Mouse (Mus musculus) spleen, postnatal 14 days (tissue): ENCODE data around the gene F2rl1.

Source experiments
- DNase-seq, 2 experiments: peaks; one replicate each; pipeline ENCODE4 v3.0.0; 2021 to 2022; ENCODE audit warnings: low spot score in 2 of 2

F2rl1 gene

DNA sequence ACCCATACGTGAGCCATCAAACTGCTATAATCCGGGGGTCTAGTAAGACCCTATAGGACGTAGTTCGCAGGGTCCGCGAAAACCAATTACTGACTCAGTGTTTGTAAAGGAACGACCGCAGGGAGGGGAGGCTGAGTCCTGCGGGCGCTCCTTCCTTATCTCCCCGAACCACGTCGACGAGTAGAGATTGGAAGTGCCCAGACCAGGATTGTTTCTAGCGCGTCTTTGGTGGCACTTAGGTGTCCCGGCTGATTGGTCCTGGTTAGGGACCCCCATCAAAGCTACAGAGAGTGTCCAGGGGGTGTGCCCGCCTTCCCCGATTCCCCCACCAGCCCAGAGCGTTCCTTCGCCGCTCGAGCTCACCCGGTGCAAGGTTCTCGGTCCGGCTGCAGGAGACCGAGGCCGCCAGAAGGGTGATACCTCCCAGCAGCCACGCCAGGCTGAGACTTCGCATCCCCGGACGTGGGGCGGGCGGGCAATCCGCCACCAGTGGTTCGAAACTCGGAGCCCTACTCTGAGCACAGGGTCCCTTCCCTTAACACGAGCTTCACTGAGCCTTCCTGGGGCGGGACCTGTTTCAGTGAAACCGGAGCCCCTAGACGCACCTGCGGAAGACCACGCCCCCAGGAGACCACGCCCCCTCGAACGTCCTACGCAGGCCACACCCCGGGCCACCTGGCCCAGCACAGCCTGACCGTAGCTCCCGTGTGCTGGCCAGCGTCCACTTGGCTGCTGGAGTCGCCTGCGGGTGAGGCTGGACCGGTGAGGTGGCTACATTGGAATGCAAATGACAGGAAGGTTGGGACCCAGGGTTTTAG is at the start of gene F2rl1:
Gene F2rl1, minus strand, starts transcription at position 554 of the 818 bp plus-strand sequence.
- DNase-seq: peak in 1 of 2 experiments; percentile 19

DNA sequence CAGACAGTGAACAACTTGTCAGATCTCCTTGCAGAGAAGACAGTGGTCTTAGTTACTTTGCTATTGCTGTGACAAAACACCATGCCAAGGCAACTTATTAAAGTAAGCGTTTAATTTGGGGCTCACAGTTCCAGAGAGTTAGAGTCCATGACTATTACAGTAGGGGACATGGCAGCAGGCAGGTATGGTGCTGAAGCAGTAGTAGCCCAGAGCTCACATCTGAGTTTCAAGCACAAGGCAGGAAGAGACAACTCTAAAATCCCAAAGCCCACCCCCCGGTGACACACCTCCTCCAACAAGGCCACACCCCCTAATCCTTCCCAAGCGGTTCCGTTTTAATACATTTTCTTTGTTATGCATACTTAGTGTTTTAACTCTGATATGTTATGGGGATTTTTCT is 45.9 kb upstream of the F2rl1 start:
- no peak for DNase-seq

DNA sequence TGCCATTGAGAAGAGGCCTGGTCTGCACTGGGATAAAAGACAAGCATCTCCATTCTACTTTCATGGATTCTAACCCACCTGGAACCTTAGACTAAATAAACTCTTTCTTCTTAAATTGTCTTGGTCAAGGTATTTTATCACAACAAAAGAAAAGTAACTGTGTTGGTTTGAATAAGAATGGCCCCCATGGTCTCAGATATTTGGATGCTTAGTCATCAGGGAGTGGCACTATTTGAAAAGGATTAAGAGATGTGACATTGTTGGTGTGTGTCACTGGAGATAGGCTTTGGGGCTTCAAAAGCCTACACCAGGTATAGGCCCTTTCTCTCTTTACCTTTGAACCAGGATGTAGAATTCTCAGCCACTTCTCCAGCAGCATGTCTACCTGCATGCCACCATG is 44.3 kb upstream of the F2rl1 start:
- no peak for DNase-seq

DNA sequence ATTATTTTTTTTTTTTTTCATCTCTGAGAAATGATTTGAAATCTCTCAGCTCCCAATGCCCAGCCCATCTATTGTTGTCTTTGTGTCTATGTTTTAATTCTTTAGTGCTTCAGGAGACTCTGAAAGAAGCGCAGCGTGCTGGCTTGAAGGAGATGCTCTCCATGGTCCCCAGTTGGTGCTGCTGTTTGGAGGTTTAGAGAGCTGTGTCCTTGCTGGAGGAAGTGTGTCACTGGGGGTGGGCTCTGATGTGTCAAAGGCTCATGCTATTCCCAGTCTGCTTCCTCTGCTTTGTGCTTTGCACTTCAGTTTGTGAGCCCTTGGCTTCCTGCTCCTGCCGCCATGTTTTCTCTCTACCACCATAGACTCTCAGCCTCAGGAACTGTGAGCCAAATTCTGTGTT is 43.3 kb upstream of the F2rl1 start:
- no peak for DNase-seq

DNA sequence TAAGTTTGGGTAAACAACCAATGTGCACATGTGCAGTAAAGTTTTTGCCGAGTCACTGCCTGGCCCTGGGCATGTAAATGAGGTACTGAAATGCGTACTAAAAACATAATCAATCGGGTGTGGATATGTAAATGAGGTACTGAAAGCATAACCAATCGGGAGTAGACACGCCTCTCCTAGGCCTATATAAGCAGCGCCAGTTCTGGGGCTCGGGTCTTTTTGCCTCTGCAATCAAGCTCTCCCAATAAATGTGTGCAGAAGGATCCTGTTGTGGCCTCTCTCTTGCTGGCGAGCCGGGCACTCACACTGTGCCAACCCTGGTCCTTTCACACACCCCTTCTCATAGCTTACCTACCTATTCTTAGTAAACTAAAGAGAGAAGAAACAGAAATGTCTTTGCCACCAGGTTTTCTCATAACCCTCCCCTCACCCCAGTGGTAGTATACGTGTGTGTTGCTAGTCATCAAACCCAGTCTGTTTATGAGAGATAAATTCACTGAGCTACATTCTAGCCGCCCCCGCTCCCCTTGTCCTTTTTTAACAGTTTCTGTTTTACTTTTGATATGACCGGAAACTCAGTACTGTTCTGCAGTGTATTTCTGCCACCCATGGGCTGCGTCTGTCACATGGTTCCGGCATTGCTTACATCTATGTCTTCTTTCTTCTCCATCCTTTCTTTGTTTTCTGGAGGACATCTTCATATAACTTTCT is 42.0 kb upstream of the F2rl1 start:
- DNase-seq: no peak

DNA sequence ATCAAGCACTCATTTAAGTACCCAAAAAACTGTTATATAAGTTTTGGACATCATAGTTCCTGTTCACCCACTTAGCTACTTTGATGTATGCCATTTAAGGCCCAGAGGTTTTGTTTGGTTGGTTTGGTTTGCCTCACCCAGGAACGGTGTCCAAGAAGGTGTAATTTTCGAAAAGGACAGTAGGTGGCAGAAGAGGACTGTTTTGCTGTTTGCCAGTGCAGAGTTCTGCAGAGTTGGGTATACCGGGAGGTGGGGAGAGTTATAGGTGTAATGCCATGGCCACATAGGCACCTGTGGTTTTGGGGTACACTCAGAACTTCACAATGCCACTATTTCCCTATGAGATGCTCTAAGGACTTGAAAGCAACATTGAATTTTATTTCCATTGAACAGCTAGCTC is 38.7 kb upstream of the F2rl1 start:
- DNase-seq: peak in 1 of 2 experiments; percentile 56

DNA sequence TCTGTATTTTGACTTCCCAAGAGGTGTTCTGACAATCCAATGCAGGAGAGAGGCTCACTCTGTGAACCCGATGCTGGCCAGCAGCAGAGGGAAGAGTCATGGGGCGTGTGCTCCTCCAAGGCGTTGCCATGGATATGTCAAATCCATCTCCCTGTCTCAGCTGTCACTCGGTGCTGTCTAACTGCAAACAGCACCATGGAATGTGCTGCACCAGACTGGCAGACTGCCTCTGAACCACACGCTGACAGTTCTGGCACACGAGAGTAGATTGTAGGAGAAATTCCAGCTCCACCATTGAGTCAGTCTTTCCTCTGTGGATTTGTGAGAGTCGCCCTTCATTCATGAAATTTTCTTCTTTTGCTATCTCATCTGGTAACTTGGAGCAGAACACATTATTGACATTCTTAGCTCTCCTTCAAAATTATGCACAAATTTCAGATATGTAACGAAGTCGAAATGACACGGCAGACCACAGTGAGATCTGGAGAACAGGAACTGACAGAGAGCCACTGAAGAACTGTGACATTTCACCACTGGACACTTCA is 38.1 kb upstream of the F2rl1 start:
- DNase-seq: no peak

DNA sequence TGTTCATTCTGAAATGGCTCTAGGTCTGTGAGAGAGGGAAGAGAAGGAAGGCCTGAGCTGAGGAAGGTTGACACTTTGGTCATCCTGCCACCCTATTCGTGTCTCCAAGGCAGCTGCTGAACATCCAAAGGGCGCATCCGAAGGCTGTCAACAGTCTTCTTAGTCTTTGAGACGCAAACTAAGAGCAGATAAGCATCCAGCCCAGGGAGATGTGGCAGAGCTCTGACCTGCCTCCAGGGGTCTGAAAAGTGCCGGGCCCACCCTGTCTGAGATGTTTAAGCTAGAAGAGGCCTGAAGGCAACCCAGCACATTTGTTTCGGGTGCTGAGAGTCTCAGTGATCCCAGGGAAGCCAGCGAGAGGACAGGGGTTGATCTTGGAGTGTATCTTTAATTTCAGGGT is 32.3 kb upstream of the F2rl1 start:
- no peak for DNase-seq

DNA sequence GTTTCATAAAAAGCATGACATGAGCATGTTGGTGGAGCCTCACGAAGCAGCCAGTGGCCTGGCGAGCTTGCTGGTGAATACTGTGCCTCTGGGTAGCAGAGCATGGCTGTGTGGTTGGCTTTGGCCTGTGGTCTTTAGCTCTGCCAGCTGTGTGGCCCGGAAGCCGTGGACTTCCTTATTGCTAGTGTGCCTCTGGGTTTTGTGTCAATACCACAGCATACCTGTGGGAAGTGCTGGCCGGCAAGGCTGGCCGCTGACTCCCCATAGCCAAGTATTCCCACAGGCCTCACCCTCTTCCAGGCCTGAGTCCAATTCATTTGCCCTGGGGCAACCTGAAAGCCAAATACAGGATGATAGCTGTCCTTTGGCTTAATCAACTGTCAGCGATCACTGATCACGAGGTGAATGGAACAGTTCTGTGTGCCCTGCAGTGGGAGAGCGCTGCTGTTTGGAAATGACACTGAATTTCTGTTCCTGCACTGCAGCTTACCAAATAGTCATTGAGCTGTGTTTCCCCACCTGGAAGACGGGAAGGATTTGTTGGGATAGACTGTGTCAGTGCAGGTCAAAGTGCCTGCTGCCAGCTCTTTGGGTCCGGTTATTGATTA is 29.0 kb upstream of the F2rl1 start:
- DNase-seq: no peak

DNA sequence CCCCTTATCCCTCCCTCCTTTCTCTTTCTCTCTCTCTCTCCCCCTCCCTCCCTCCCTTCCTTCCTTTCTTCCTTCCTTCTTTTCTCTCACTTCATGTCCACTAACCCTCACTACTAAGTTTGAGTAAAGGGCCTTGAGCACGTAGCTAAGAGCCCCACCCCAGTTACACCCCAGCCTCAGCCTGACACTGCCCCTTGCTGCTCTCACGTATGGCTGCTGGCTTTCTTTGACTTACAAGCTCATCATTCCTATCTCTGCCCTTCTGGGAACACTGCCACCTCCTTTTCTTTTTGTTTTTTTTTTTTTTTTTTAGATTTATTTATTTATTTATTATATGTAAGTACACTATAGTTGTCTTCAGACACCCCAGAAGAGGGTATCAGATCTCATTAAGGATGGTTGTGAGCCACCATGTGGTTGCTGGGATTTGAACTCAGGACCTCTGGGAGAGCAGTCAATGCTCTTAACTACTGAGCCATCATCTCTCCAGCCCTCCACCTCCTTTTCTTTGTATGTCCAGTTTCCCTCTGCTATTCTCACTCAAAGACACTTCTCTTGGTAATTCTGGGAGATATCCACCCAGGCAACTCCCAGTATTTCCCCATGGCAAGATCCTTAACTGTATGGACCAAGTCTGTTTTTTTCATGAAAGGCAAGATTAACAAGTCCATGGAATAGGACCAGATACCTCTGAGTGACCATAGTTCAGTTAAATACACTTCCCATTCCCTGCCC is 25.8 kb upstream of the F2rl1 start:
- DNase-seq: no peak

DNA sequence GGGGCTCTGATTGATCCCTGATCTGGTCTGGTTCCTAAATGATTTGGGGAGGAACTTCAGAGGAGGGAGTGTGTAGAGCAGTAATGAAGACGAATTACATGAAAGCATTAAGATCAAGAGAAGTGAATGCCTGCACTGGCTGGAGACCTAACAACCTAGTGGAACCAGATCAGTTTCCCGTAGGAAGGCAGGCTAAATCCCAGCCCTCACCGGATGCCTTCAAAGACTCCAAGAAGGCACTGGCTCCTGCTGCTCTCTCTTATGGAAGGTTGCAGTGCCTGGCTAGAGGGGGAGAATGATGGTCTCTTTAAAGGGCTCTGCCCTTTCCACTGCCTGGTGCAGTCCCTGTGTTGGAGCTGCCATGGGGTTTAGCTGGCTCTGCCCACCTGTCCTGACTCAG is 24.4 kb upstream of the F2rl1 start:
- no peak for DNase-seq

DNA sequence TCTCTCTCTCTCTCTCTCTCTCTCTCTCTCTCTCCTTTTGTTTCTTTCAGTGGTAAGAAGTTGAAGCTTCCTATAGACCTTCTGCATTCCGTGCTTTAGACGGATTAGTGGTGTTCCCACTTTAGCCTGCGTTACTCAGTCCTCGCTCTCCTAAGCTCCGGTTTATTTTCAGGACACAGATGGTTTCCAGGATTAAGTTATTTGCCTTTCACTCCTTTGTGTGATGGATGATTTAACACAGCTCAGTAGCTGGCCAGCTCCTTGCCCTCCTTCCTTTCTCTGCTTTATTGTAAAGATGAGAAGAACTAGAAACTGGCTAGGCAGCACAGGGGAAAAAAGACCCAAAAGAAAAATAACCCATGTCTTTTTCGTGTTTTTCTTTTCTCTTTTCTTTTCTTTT is 23.8 kb upstream of the F2rl1 start:
- no peak for DNase-seq

DNA sequence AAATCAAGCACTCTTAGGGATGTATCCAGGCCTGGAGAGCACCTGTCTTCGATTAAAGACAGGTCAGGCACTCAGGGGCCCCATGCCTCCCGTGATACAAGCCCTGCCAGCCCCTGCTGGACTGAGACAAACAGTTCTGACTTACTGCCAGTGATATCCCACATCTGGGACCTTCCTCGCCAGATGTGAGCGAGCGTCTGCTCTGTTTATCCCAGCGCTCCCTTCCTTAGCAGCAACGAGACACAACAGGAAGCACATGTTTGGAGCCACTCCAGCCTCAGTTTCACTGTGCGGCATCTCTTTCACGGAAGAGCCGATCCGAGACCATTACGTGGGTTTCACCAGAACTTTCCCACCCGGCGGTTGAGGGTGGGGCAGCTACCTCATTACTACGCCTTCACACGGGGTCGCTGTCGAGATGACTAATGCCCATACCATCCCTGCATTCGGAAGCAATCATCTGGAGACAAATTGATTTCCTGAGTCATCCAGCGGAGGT is 23.3 kb upstream of the F2rl1 start:
- DNase-seq: no peak

DNA sequence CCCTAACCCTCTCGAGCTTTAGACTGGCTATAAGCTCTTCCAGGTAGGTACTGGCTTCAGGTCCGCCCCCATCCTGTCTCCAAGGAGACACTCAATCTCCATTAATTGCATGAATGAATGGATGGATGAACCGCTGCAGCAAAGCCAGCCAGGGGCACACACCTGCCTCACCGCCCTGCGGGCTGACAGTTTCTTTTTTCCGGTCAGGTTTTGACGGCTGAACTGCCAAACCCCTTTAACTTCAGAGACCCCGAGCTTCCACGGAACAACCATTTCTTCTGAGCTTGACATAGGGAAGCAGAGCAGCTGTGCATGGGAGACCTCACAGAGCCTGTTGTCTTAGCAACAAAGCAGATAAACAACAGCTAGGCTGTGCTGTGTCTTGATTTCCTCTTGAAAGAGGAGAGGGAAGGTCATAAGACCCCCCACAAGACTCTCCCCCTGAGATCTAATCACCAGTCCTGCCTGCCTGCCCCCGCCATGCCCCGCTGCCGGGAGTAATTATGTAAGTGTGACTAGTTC is 22.1 kb upstream of the F2rl1 start:
- DNase-seq: no peak

DNA sequence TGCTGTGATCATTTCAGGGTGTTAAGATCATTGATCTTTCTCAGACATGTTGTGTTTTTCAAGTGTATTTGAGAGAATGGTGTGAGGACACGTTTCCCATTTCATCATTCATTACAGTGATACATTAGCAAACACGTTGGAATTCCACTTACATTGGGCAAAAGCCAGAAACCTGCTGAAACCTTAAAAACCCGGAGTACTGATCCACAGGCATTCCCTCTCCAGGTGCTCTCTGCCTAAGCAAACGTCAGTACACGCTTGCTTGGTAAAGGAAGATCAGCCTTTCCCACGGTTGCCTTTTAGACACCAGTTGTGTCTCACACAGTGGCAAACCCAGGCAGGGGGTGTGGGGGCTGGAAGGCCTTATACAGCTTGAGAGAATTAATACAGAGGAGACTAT is 21.2 kb upstream of the F2rl1 start:
- no peak for DNase-seq

DNA sequence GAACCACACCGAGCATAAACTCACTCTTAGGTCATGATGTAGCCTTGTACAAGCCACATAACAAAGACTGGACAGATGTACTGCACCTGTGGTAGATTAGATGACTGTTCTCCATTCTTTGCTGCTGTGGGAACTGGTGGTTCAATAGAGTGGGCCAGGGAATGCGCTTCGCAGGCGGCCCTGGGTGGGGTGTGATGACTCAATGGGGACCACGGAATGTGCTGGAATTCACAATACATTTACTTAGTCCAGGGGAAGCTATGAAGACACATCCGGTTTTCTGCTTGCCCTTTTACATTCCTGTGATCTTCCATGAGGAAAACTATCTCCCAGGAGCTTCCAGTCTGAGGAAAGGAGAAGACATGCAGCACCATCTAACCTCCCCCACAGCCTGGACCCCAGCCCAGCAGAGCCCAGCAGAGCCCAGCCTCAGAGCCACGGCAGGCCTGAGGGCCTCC is 20.7 kb upstream of the F2rl1 start:
- no peak for DNase-seq

DNA sequence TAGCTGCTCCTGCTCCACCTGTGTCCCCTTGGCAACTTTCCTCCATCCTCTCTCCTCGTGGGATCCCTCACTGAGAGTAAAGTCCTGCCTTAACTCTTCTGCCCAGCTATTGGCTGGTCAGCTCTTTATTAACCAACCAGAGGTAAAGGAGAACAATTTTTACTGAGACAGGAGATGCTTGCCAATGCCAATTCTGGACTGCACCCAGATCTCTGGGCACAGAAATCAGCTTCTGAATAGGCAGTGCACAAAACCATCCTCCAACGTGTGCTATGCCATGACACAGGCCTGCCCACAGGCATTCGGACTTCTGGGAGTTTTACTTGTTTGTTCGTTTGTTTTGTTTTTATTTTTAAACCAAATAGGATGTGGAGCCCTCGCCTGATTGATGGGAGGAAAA is 13.0 kb upstream of the F2rl1 start:
- no peak for DNase-seq

DNA sequence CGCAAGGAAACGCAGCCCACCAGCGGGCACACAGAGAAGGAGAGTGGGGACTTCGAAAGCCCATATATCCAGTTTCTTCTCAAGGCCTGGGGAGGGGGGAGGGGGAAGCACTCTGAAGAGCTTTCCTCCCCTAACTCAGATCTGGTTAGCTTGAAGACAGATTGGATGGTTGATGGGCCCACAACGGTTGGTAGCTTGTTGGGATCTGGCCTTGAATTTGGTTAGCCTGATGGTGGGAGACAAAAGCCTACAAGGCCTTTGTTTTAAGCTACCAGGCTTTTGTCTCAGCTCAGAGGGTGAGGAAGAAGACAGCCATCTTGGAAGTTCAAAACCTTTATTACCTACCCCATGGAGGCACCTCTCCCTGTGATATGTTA is 11.1 kb upstream of the F2rl1 start:
- DNase-seq: no peak

DNA sequence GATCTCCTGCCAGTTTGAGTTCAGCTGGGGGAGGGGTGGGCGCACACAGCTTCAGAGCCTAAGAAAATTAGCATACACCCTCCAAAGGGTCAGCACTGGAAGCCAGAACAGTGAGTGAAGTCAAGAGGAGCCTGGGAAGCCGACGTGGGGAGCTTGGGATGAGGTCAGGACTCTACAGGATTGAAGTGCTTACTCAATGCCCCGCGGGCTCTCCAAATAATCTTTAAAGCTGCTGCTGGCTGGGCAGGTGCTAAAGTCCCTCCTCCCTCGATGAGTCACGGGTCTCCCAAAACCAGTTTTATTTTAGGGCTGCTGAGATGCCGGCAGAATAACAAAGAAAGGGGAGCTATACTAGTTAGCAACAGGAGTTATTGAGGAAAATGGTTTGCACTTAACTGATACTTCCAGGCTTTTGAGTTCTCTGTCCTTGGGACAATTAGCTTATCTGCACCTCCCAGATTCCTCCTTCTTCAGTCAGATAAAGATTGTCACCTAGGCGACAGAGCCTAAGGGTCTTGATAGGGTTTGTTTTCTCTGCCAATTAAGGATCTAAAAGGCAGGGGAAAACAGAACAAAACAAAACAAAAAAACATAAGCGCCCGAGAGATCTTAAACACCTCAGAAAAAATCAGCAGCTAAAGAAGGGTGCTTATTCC is 10.6 kb upstream of the F2rl1 start:
- no peak for DNase-seq

DNA sequence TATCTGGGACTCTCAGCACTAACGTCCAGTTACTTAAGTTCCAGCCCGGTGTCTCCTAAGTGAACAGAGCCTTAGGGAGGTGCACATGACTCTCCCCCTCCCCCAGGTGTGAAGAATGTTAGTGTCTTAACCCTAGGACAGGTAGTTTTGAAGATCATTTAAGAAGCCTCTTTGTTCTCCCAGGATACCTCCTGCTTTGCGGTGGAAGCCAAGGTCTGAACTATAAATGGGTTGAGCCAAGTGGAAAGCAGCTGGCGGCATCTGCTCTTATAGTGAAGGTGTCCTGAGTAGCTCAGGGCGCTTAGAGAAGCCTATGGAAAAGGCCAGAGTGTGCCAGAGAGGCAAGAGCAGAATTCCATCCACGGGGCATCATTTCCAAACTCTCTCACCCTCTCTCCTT is 10.0 kb upstream of the F2rl1 start:
- DNase-seq: no peak

DNA sequence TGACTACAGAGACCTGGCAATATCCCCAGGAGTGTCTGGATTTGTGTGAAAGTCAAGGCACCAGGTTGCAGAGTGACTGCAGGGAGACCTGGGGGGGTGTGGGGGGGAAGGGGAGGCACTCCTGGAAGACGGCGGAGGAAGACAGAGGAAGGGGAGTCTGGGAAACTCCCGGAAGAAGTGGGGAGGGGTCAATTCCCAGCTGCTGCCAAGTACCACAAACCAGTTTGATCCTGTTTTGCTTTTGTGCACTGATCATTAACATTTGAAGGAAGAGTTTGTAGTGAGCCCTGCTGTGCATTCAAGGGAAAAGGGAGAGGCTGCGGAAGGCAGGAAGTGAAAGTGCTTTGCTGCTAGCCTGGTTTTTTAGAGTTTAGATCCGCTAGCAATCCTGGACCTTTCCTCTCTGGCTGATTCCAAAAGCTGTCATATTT is 9.1 kb upstream of the F2rl1 start:
- no peak for DNase-seq
